In genomic region chr1:179386237-179386975, GRCm38 (mm10) we compare ENCODE assay signal across 13 mouse cellular contexts.
A peak's percentile ranks its signal among the peaks of the same experiment; 100 is the strongest.
DNase-seq lines count a peak whose midpoint lies in the region; ATAC-seq lines count a peak whose summit lies in the region.
"Had no signal": no experiment of that assay in that cellular context is flagged by ENCODE, and none has a peak within 500 bp of the region (broad histone marks: within the 10 kb centered on the region; RNA-seq: fewer than 3 reads in every experiment).

No protein-coding gene starts in this region.

- no peaks in the 10 kb centered on the region for H3K27me3 ChIP-seq in kidney, embryonic 14.5 days (ENCODE audit: control insufficient read depth, insufficient read depth, low read length)
- no peaks in the 10 kb centered on the region for H3K27me3 ChIP-seq in intestine, embryonic 16.5 days (replicated peaks; ENCODE audit: control insufficient read depth, insufficient read depth, low read length)
- H3K27me3 ChIP-seq in liver, embryonic 16.5 days (ENCODE audit: control insufficient read depth, insufficient read depth, low read depth, low read length), result no peaks in the 10 kb centered on the region
- H3K27me3 ChIP-seq: CH12.LX had no signal

- peak; percentile 15 for DNase-seq in kidney, adult 11 months
- peak; percentile 88 for DNase-seq in ZHBTc4 (ENCODE audit: low read depth, low spot score)
- DNase-seq in testis, postnatal 14 days (ENCODE audit: low spot score), result no peak
- DNase-seq in urinary bladder, postnatal 4 days (ENCODE audit: low spot score in 2 of 2), result no peak
- no peak for DNase-seq in urinary bladder, postnatal 14 days (ENCODE audit: low spot score)
- DNase-seq: cerebellum, postnatal 14 days; gastrocnemius, adult 2 months; lung, adult 18-20 months; thymus, postnatal 36 days had no signal

- WGBS in kidney, embryonic 14.5 days, result 36% methylated on average over 15 of the region's 15 CpGs
- 49% methylated on average over 15 of the region's 15 CpGs for WGBS in intestine, embryonic 16.5 days
- WGBS in liver, embryonic 16.5 days (ENCODE audit: insufficient replicate concordance), result 64% methylated on average over 15 of the region's 15 CpGs

- no peak overlapping the region for H3K4me2 ChIP-seq in kidney, embryonic 14.5 days (replicated peaks; ENCODE audit: low read depth, low read length)
- H3K4me2 ChIP-seq in intestine, embryonic 16.5 days (ENCODE audit: low read depth, low read length), result no peak overlapping the region
- no peak overlapping the region for H3K4me2 ChIP-seq in liver, embryonic 16.5 days (ENCODE audit: low read depth, low read length)

- H3K27ac ChIP-seq in kidney, embryonic 14.5 days (ENCODE audit: low read depth, low read length), result no peak overlapping the region
- H3K27ac ChIP-seq in intestine, embryonic 16.5 days (ENCODE audit: low read length), result no peak overlapping the region
- no peak overlapping the region for H3K27ac ChIP-seq in liver, embryonic 16.5 days (ENCODE audit: low read length)
- H3K27ac ChIP-seq: gastrocnemius, adult 2 months had no signal

- 0 out of 2 replicates have a peak, but pooled peaks cover 5% of the 10 kb centered on the region for H3K4me1 ChIP-seq in kidney, embryonic 14.5 days (ENCODE audit: control insufficient read depth, insufficient read depth, low read length)
- peaks cover 7% of the 10 kb centered on the region; the same call in 1 of the 2 replicates for H3K4me1 ChIP-seq in intestine, embryonic 16.5 days (ENCODE audit: control insufficient read depth, insufficient read depth, low read length)
- H3K4me1 ChIP-seq in liver, embryonic 16.5 days (ENCODE audit: control insufficient read depth, low read depth, low read length), result no peaks in the 10 kb centered on the region

- H3K36me3 ChIP-seq in kidney, embryonic 14.5 days (ENCODE audit: control insufficient read depth, insufficient read depth, low read length), result no peaks in the 10 kb centered on the region
- H3K36me3 ChIP-seq in intestine, embryonic 16.5 days (ENCODE audit: control insufficient read depth, insufficient read depth, low read length), result no peaks in the 10 kb centered on the region
- H3K36me3 ChIP-seq in liver, embryonic 16.5 days (ENCODE audit: control insufficient read depth, insufficient read depth), result no peaks in the 10 kb centered on the region

- no peak for ATAC-seq in kidney, embryonic 14.5 days (ENCODE audit: low FRiP score, low TSS enrichment)
- peak; percentile 85 for ATAC-seq in intestine, embryonic 16.5 days
- ATAC-seq in liver, embryonic 16.5 days (ENCODE audit: low read depth), result peak; percentile 64; the same call in 1 of the 2 replicates

- H3K9me3 ChIP-seq in kidney, embryonic 14.5 days (ENCODE audit: control insufficient read depth, low read length), result no peaks in the 10 kb centered on the region
- no peaks in the 10 kb centered on the region for H3K9me3 ChIP-seq in intestine, embryonic 16.5 days (ENCODE audit: control insufficient read depth, low read length)
- no peaks in the 10 kb centered on the region for H3K9me3 ChIP-seq in liver, embryonic 16.5 days (replicated peaks; ENCODE audit: control insufficient read depth, low read length)

- no peak overlapping the region for H3K4me3 ChIP-seq in kidney, embryonic 14.5 days (ENCODE audit: low read length)
- H3K4me3 ChIP-seq in intestine, embryonic 16.5 days (ENCODE audit: low read length), result no peak overlapping the region
- H3K4me3 ChIP-seq in liver, embryonic 16.5 days (ENCODE audit: low read depth, low read length), result no peak overlapping the region
- H3K4me3 ChIP-seq: gastrocnemius, adult 2 months had no signal

- H3K9ac ChIP-seq in kidney, embryonic 14.5 days (ENCODE audit: low read depth, low read length), result no peak overlapping the region
- no peak overlapping the region for H3K9ac ChIP-seq in intestine, embryonic 16.5 days (ENCODE audit: low read depth, low read length)
- no peak overlapping the region for H3K9ac ChIP-seq in liver, embryonic 16.5 days (ENCODE audit: low read depth, low read length)

Comparison
In these comparisons a context has a peak if more than half of its experiments do, and no peak if none do; other contexts are left out.
1. DNase-seq: peak in kidney, adult 11 months (single experiment) and ZHBTc4 (single experiment); none in testis, postnatal 14 days (single experiment), urinary bladder, postnatal 4 days (0 of 2) and urinary bladder, postnatal 14 days (single experiment).